Mouse (Mus musculus) MEL (cell line): Measurements from ENCODE around the gene Trip11. TPM values are rescaled to one million over a fixed set of nuclear protein-coding genes. Genes with fewer than 3 reads are reported as not detected.

ENCODE experiments used
- DNase-seq: peaks from one replicate; pipeline ENCODE4 v3.0.0; 2011; ENCODE audit warnings: low read depth, low spot score
- H3K27ac ChIP-seq: 2 replicates; pipeline ENCODE4 v1.5.1; 2012; ENCODE audit warnings: low read depth, mild to moderate bottlenecking, control low read depth, low read length, moderate library complexity; ENCODE audit not compliant: control insufficient read depth
- H3K27me3 ChIP-seq, 2 experiments: fragments of 150-350 bp in 1 of 2; sonication (generic) in 1 of 2; 2 replicates each; pipeline ENCODE4 v1.6.1; 2012; ENCODE audit warnings: low read length in 2 of 2, mild to moderate bottlenecking in 2 of 2, improper control_type of control experiment in 1 of 2, moderate library complexity in 1 of 2; ENCODE audit not compliant: insufficient read depth in 2 of 2, control insufficient read depth in 1 of 2
- H3K36me3 ChIP-seq, 2 experiments: 2 replicates each; pipeline ENCODE4 v1.6.1; 2012 to 2014; ENCODE audit warnings: low read length in 2 of 2, improper control_type of control experiment in 1 of 2, inconsistent platforms in 1 of 2, mild to moderate bottlenecking in 1 of 2; ENCODE audit not compliant: insufficient read depth in 2 of 2, control insufficient read depth in 1 of 2
- H3K4me1 ChIP-seq, 2 experiments: fragments of 150-350 bp in 1 of 2; sonication (generic) in 1 of 2; 2 replicates each; pipeline ENCODE4 v1.6.1; 2012; ENCODE audit warnings: low read length in 2 of 2, improper control_type of control experiment in 1 of 2, mild to moderate bottlenecking in 1 of 2; ENCODE audit not compliant: insufficient read depth in 2 of 2, control insufficient read depth in 1 of 2
- H3K4me3 ChIP-seq, 2 experiments: fragments of 150-350 bp in 1 of 2; sonication (generic) in 1 of 2; 2 replicates each; pipeline ENCODE4 v1.5.1; 2012; ENCODE audit warnings: low read depth in 2 of 2, low read length in 2 of 2, mild to moderate bottlenecking in 2 of 2, moderate library complexity in 2 of 2, control low read depth in 1 of 2, improper control_type of control experiment in 1 of 2; ENCODE audit not compliant: control insufficient read depth in 1 of 2, insufficient read depth in 1 of 2
- H3K79me2 ChIP-seq: 2 replicates; pipeline ENCODE4 v1.6.1; 2012; ENCODE audit warnings: mild to moderate bottlenecking, low read length, moderate library complexity; ENCODE audit not compliant: control insufficient read depth, poor library complexity, insufficient read depth
- H3K9ac ChIP-seq: 2 replicates; pipeline ENCODE4 v1.6.1; 2012; ENCODE audit warnings: low read depth, mild to moderate bottlenecking, control low read depth, low read length, moderate library complexity; ENCODE audit not compliant: control insufficient read depth, poor library complexity, severe bottlenecking
- H3K9me3 ChIP-seq: fragments of 150-350 bp; sonication (generic); replicated peaks from 2 replicates; pipeline ENCODE4 v1.6.1; 2012; ENCODE audit warnings: mild to moderate bottlenecking, low read length, improper control_type of control experiment, moderate library complexity; ENCODE audit not compliant: insufficient read depth
- BHLHE40 ChIP-seq: IDR thresholded peaks from 2 replicates; pipeline ENCODE4 v1.6.1; 2012; ENCODE audit warnings: low read depth, mild to moderate bottlenecking, inconsistent platforms, low read length, improper control_type of control experiment, borderline replicate concordance
- CTCF ChIP-seq, 3 experiments: IDR thresholded peaks in 2 of 3; conservative IDR thresholded peaks in 1 of 3; 2 replicates each; pipeline ENCODE4 v1.5.1; 2011 to 2012; ENCODE audit warnings: low read length in 3 of 3, low read depth in 2 of 3, mild to moderate bottlenecking in 2 of 3, improper control_type of control experiment in 1 of 3, inconsistent platforms in 1 of 3, mixed read lengths in 1 of 3, moderate library complexity in 1 of 3; ENCODE audit not compliant: control insufficient read depth in 1 of 3, insufficient read depth in 1 of 3, poor library complexity in 1 of 3, severe bottlenecking in 1 of 3
- E2F4 ChIP-seq: IDR thresholded peaks from 2 replicates; pipeline ENCODE4 v1.6.1; 2011; ENCODE audit warnings: low read depth, low read length, improper control_type of control experiment, borderline replicate concordance
- ETS1 ChIP-seq: IDR thresholded peaks from 2 replicates; pipeline ENCODE4 v1.6.1; 2012; ENCODE audit warnings: low read depth, mild to moderate bottlenecking, inconsistent platforms, low read length, improper control_type of control experiment, moderate library complexity
- GABPA ChIP-seq: IDR thresholded peaks from 2 replicates; pipeline ENCODE4 v1.6.1; 2012; ENCODE audit warnings: low read depth, mild to moderate bottlenecking, inconsistent platforms, low read length, improper control_type of control experiment, moderate library complexity
- GATA1 ChIP-seq: IDR thresholded peaks from 2 replicates; pipeline ENCODE4 v1.6.1; 2011; ENCODE audit warnings: low read depth, low read length, improper control_type of control experiment
- HCFC1 ChIP-seq: IDR thresholded peaks from 2 replicates; pipeline ENCODE4 v1.6.1; 2012; ENCODE audit warnings: low read depth, mild to moderate bottlenecking, inconsistent platforms, low read length, improper control_type of control experiment, moderate library complexity
- JUND ChIP-seq: IDR thresholded peaks from 2 replicates; pipeline ENCODE4 v1.6.1; 2011; ENCODE audit warnings: low read depth, mild to moderate bottlenecking, improper control_type of control experiment, low read length
- MAX ChIP-seq: IDR thresholded peaks from 2 replicates; pipeline ENCODE4 v1.6.1; 2011; ENCODE audit warnings: low read length, improper control_type of control experiment
- MAZ ChIP-seq: IDR thresholded peaks from 2 replicates; pipeline ENCODE4 v1.6.1; 2012; ENCODE audit warnings: low read depth, mild to moderate bottlenecking, inconsistent platforms, low read length, improper control_type of control experiment
- MXI1 ChIP-seq: IDR thresholded peaks from 2 replicates; pipeline ENCODE4 v1.6.1; 2011; ENCODE audit warnings: mild to moderate bottlenecking, low read depth, low read length, improper control_type of control experiment
- MYB ChIP-seq: IDR thresholded peaks from 2 replicates; pipeline ENCODE4 v1.6.1; 2011; ENCODE audit warnings: mild to moderate bottlenecking, low read depth, low read length, improper control_type of control experiment
- RAD21 ChIP-seq: IDR thresholded peaks from 2 replicates; pipeline ENCODE4 v1.6.1; 2011; ENCODE audit warnings: mild to moderate bottlenecking, low read depth, low read length, improper control_type of control experiment
- SIN3A ChIP-seq: IDR thresholded peaks from 2 replicates; pipeline ENCODE4 v1.6.1; 2012; ENCODE audit warnings: low read length, improper control_type of control experiment, inconsistent platforms
- TAL1 ChIP-seq: IDR thresholded peaks from 2 replicates; pipeline ENCODE4 v1.6.1; 2012; ENCODE audit warnings: mild to moderate bottlenecking, inconsistent platforms, low read length, moderate library complexity, mixed read lengths
- UBTF ChIP-seq: IDR thresholded peaks from 2 replicates; pipeline ENCODE4 v1.6.1; 2012; ENCODE audit warnings: low read depth, mild to moderate bottlenecking, inconsistent platforms, low read length, improper control_type of control experiment, moderate library complexity, borderline replicate concordance; ENCODE audit not compliant: insufficient read depth
- USF1 ChIP-seq: IDR thresholded peaks from 2 replicates; pipeline ENCODE4 v1.6.1; 2014; ENCODE audit warnings: low read depth, mild to moderate bottlenecking, inconsistent platforms, low read length, improper control_type of control experiment, moderate library complexity
- ZC3H11A ChIP-seq: IDR thresholded peaks from 2 replicates; pipeline ENCODE4 v1.6.1; 2012; ENCODE audit warnings: low read depth, mild to moderate bottlenecking, inconsistent platforms, low read length, improper control_type of control experiment
- ZMIZ1 ChIP-seq: IDR thresholded peaks from 2 replicates; pipeline ENCODE4 v1.6.1; 2012; ENCODE audit warnings: low read depth, mild to moderate bottlenecking, inconsistent platforms, low read length, improper control_type of control experiment, moderate library complexity
- polyA plus RNA-seq, 2 experiments: library from polyadenylated mRNA; stranded (reverse) in 1 of 2; unstranded in 1 of 2; fragments of >175 nt in 1 of 2; fragments of >200 nt in 1 of 2; gene quantifications; 2 replicates each; pipeline versions ENCODE4 v1.2.1 to v1.2.4; 2012; ENCODE audit warnings: low replicate concordance in 2 of 2, low read depth in 1 of 2; ENCODE audit not compliant: insufficient read length in 2 of 2, insufficient read depth in 1 of 2, missing spikeins in 1 of 2
- total RNA-seq: library from RNA; depleted of rRNA; stranded (reverse); fragments of 300-350 nt; gene quantifications from 2 replicates; pipeline ENCODE4 v1.2.3, GENCODE M21; 2012

The Trip11 gene
- total and polyA plus RNA-seq, 3 experiments, result 7.6 to 10.4 TPM; not detected in 1

- no peak for TF ChIP-seq SIN3A
- TF ChIP-seq MXI1, result no peak
- H3K9ac ChIP-seq, result no peak overlapping the region
- DNase-seq, result no peak
- no peak overlapping the region for H3K4me3 ChIP-seq
- H3K79me2 ChIP-seq, result peaks cover 36% of the 10 kb centered on the region
- H3K27me3 ChIP-seq, result no peaks in the 10 kb centered on the region
- H3K9me3 ChIP-seq, result no peaks in the 10 kb centered on the region
- H3K36me3 ChIP-seq, result peaks cover 3 to 23% of the 10 kb centered on the region in 2 experiments
- no peak overlapping the region for H3K27ac ChIP-seq
- peaks cover 5 to 17% of the 10 kb centered on the region in 2 experiments; a peak in 3 of 4 replicates for H3K4me1 ChIP-seq
These were observed 2.7 kb downstream of the Trip11 start for GRCm38 (mm10) chr12:101910360-101910759.

- DNase-seq, result no peak
- Histone ChIP-seq H3K9ac (no peak overlapping the region), H3K27ac (no peak overlapping the region), H3K9me3 (no peaks in the 10 kb centered on the region), H3K4me1 (peaks cover 0 to under 1% of the 10 kb centered on the region in 2 experiments; a peak in 1 of 4 replicates), H3K27me3 (no peaks in the 10 kb centered on the region)
- TF ChIP-seq ZMIZ1 (no peak), HCFC1 (no peak), RAD21 (no peak), TAL1 (no peak), CTCF (IDR thresholded peaks at IDR 0.05 in 2 of 3, conservative IDR thresholded peaks at IDR 0.05 in 1 of 3; ENCODE audit: control insufficient read depth in 1 of 3, insufficient read depth in 1 of 3, low read depth in 2 of 3, low read length in 3 of 3, poor library complexity in 1 of 3, severe bottlenecking in 1 of 3) (no peak), GABPA (no peak), MYB (no peak), SIN3A (no peak), E2F4 (no peak), USF1 (no peak), ETS1 (no peak), UBTF (no peak), MAX (no peak), BHLHE40 (no peak)
- TF ChIP-seq, all 39 proteins: peak for 0
- H3K79me2 ChIP-seq, result peaks cover 13% of the 10 kb centered on the region; the same call in 1 of the 2 replicates
- H3K4me3 ChIP-seq, result no peak overlapping the region
- H3K36me3 ChIP-seq, result peaks cover 2 to 21% of the 10 kb centered on the region in 2 experiments; a peak in 3 of 4 replicates
These were observed 7.2 kb downstream of the Trip11 start for GRCm38 (mm10) chr12:101905817-101906216.

DNA sequence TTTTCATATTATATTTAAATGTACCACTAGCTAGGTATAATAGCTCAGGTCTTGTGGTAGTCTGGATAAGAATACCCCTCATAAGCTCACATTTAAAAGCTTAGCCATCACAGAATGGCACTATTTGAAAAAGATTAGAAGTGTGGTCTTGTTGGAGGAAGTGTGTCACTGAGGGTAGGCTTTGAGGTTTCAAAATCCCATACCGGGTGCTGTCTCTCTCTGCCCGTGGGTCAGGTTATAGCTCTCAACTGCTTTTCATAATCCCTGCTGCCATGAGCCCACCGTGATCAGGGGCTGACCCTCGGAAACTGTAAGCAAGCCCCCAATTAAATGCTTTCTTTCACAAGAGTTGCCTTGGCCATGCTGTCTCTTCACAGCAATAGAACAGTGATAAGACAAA lies 8.2 kb downstream of the Trip11 start:
- no peaks in the 10 kb centered on the region for H3K27me3 ChIP-seq
- TF ChIP-seq MAZ (no peak), JUND (no peak), ZC3H11A (no peak), GATA1 (no peak), MYB (no peak), UBTF (no peak)
- no peak overlapping the region for H3K9ac ChIP-seq
- H3K4me3 ChIP-seq, result no peak overlapping the region
- H3K9me3 ChIP-seq, result no peaks in the 10 kb centered on the region
- H3K4me1 ChIP-seq, result no peaks in the 10 kb centered on the region
- no peak for DNase-seq
- peaks cover 9% of the 10 kb centered on the region; the same call in 1 of the 2 replicates for H3K79me2 ChIP-seq
- no peak overlapping the region for H3K27ac ChIP-seq
- peaks cover 2 to 23% of the 10 kb centered on the region in 2 experiments; a peak in 3 of 4 replicates for H3K36me3 ChIP-seq
